Mouse (Mus musculus) c-Kit-negative CD71-positive TER-119-positive erythroid progenitor cells, embryonic 14.5 days (primary cell): ENCODE measurements around the gene Atp6v1d.

Source experiments
- DNase-seq: peaks from one replicate; pipeline ENCODE4 v3.0.0-alpha.2; 2013; ENCODE audit warnings: low read depth, low spot score

The Atp6v1d gene

DNA sequence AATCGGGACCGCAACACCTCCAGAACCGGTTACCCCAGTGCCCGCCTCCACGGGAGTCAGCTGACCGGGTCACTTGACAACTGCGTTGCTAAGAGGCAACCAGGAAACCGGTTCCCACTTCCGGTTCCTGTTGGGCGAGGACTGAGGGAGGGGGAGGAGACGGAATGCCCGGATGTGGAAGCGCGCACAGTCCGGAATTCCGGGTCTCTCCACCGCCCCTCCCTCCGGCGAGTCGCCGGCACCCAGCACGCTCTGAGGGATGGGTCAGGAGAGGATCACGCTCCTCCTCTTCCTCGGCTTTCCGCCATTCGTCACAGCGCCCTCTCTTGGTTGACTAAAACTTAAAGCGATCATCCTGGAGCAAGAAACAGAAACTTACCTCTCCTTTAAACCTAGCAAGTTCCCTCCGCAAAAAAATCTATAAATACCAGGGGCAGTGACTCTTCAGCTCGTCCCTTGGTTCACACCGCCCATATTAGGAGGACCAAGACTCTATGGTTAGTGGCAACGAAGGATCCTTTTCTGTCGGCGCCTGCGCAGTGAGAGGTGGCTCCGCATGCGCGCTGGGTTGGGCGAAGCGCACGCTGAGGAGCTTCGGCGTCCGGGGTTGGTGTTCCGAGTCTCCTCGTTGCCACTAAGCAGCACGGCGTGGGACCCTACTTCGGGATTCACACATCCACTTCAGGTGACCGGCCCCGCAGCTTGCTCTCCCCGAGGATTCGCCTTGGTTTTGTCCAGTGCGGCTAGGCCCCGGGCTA lies at the start of gene Atp6v1d, which contains the start of gene Eif2s1:
Gene Atp6v1d, minus strand, starts transcription at position 143 of the 758 bp plus-strand sequence.
Gene Eif2s1, plus strand, starts transcription at position 324 of the 758 bp plus-strand sequence.
- peak; percentile 95 for DNase-seq

DNA sequence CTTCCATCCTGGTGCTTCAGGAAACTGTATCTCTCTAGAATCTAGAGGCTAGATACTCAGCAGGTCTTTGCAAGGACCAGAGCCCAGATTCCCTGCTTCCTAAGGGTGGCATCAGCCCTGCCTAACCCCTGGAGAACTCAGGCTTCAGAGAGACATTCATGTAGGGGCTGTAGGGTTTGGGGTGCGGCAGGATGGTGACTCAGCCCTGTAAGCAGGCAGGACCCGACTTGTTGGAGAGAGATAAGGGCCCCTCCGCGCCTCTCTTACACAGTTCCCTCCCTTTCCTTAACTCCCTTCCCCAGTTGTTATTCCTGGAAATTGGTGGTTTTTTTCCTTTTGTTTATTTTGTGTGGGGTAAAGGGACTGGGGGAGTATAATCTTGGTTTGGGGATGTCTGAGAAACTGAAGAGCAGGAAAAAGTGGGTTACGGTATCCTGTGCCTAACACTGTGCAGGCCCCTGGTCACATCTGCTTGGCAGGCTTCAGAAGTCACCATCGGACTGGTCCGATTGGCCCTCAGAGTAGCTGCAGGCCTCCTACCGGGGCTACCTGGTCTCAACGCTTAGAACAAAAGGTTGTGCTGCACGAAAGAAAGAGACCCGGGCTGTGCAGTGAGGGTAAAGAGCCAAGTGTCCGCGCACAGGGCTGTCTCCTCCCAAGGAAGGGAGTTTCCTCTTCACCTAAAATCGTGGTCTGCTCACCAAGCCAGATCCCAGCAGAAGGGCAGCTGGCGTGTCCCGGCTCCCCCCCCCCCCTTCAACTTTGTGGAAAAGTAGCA lies 49.4 kb upstream of the Atp6v1d start:
- peak; percentile 84 for DNase-seq

DNA sequence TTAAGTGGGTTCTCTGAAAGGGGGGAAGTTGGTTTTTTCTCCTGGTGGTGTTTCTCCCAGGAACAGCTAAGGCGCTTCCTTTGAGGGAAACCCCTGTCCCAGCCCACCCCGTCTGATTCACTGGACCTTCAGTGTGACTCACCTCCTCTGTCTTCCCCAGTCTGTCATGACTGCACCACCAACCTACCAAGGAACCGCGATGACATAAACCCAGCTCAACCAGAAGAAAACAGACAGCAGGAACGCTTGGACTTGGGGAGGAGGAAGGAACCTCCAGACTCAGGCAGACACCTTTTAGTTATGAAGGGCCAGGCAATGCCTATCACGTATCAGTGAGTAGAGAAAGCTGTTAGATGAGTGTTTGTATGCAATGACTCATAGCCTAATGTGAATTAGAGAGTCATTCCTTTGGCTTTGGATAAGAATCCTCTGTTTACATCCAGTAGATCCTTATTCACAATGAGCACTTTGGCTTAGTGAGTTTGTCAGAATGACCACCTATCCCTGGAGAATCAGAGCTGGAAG lies 46.7 kb upstream of the Atp6v1d start:
- DNase-seq, result no peak

DNA sequence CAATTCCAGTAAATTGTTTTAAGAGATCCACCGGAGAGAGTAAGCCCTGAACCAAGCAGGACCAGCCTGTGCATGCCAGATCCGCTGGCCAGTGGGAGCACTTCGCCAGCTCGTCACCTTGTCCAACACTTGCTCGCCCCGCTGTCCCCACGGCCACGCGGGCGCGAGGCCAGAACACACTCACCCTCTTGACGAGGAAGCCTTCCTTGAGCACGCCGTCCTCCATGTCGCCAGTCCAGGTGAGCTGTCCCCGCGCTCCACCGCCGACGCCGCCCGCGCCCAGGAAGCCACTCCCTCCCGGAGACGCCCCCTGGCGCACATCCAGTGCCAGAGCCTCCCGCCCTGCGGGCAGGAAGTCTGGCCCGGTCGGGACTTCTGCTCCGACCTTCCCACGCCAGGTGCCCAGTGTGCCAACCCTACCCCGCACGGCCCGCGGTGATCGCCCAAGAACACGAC lies 45.3 kb upstream of the Atp6v1d start, which contains the start of gene Plek2:
Gene Plek2, minus strand, starts transcription at position 258 of the 456 bp plus-strand sequence.
- DNase-seq, result peak; percentile 74

DNA sequence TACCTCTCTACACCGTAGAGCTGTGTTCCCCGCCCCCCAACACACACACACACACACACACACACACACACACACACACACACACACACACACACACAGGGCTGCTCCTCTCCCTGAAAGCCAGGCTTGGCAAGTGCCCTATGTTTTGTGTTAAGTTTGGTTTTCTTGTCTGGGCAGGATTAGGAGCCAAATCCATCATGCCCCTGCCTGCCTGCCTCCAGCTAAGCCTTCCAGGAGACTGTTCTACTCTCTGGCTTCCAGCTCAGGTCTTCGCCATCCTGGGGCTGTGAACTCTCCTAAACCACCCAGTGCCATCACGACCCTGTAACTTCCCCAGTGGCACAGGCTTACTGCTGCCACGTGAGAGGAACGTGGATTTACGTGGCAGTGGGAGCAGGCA lies 43.1 kb upstream of the Atp6v1d start:
- no peak for DNase-seq

DNA sequence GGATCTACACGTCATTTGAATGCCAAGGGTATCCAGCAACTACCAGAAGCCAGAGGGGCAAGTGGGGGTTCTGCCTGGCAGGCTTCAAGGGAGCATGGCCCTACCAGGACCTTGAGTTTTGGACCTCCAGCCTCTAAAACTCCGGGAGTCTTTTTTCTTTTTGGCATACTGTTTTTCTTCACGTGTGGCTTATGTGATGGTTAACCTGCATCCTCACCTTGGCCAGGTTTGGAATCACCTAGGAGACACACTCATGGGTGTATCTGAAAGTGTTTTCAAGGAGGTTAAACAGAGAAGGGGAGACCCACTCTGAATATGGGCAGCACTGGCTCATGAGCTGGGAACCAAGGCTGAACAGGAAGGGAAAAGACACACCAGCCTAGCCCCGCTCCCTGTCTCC lies 41.9 kb upstream of the Atp6v1d start:
- no peak for DNase-seq

DNA sequence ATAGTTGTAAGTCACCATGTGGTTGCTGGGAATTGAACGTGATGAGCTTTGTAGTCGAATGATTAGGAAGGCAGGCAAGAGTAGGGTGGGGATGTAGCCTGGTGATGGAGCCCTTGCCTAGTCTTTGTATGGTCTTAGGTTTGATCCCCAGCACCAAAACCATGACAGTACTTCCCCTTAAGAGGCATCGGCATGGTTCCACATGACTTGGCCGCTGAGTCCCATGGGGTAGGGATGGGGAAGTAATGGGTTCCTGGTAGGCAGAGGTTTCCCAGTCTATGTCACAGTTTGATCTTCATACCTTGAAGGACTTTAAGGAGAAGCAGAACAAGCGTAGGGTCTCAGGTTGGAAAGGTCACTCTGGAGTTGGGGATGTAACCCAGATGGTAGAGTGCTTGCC lies 40.0 kb upstream of the Atp6v1d start:
- no peak for DNase-seq

DNA sequence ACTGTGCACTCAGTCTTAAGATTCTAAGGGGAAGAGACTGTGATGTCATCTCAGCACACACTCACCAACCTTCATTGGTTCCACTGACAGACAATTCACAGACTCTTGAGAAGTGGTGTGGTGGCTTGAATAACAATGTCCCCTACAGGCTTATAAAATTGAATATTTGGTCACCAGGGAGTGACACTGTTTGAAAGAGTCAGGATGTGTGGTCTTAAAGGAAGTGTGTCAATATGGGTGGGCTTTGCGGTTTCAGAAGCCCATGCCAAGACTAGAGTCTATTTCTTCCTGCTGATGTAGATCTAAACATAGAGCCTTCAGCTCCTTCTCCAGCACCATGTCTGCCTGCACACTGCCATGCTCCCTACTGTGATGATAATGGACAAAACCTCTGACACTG lies 36.4 kb upstream of the Atp6v1d start:
- DNase-seq, result no peak

DNA sequence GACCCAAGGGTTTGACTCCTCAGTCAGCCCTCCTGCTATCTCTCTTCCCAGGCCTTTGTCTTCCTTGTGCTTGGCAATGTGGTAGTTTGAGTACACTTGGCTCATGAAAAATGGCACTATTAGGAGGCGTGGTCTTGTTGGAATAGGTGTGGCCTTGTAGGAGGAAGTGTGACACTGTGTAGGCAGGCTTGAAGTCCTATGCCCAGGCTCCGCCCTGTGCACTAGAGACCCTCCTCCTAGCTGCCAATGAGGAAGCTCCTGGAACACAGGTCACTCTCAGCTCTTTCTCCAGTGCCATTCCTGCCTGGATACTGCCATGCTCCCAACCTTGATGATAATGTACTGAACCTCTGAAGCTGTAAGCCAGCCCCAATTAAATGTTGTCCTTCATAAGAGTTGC lies 29.7 kb upstream of the Atp6v1d start:
- DNase-seq, result no peak

DNA sequence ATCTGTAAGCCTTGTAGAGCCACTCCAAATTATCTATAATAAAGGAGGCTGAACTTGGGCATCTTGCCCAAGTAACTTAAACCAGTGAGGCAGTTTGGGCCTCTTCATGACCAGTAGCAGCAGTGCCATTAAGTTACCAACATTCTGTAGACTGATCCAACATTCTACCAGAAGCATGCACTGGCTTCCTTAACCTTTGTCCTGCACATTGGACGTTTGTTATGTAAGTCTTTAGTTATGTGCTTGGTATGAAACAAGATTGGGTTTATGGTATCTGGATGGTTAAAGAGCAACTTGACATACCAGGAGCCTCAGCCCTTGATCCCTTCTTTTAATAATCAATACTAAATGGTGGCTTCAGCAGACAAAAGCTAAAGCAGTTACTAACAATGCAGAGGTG lies 28.6 kb upstream of the Atp6v1d start:
- DNase-seq, result no peak

DNA sequence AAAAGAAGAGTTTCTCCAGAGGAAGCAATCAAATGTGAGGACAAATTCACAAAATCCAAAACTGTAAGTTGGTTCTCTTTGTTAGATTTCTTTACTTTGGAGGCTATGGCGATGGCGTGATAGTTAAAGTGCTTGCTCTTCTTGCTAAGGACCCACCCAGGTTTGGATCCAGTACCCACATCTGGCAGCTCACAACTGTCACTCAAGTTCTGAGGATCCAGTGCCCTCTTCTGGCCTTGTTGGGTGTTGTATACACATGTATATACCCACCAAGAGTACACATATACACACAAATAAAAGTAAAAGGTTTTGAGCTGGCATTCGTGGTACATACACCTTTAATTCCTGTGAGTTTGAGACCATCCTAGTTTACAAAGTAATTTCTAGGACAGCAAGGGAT lies 13.1 kb upstream of the Atp6v1d start:
- no peak for DNase-seq

DNA sequence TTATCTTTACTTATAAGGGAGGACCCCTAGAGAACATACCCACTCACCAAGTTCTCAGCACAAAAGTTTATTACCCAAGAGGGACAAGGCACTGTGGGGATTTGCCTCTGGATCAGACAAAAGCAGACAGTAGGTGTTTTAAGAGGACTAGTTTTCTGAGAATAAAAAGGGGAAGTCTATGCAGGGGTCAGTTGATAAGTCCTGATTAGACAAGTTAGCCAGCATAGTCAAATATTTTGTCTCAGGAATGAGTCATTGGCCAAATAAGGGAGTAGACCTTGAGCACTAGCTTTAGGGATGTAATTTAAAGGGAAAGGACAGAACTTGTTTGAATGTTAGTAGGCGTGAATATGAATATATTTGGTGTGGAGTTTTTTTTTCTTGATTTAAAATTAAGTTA lies 6.7 kb upstream of the Atp6v1d start:
- DNase-seq, result no peak

DNA sequence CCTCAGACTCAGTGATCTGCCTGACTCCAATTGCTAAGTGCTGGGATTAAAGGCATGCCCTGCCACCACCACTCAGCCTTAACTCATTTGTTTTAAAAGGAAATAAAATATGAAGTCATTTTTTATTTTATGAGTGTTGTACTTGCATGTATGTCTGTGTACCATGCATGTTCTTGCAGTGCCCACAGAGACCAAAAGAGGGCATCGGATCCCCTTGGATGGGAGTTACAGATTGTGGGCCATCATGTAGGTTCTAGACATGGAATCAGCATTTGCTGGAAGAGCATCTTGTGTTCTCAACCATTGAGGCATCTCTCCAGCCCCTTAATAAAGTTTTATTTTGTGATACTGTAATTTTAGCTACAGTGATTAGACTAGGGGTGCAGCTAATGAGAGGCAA lies 4.0 kb upstream of the Atp6v1d start:
- DNase-seq, result peak; percentile 64

DNA sequence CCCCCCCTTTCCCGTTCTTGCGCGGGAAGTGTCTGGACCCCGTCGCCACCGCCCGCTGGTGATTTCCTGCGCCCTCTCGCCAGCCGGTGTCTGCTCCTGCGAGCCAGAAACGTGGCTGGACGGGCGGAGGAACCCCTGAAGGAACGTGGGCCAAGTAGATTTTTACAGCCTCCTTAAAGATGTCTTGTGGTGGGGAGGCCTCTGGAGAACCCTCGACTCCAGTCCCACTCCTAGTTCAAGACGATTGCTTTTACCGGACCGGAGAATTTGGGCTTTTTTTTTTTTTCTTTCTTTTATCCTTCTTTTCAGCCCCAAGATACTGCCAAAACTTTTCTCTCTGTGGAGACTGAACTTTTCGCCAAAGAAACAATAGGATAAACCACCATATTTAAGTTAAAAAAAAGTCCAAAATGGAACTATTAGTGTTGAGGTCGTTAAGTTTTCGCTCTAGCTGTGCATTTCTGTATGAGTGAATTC lies 854 bp upstream of the Atp6v1d start:
- DNase-seq, result peak; percentile 16

DNA sequence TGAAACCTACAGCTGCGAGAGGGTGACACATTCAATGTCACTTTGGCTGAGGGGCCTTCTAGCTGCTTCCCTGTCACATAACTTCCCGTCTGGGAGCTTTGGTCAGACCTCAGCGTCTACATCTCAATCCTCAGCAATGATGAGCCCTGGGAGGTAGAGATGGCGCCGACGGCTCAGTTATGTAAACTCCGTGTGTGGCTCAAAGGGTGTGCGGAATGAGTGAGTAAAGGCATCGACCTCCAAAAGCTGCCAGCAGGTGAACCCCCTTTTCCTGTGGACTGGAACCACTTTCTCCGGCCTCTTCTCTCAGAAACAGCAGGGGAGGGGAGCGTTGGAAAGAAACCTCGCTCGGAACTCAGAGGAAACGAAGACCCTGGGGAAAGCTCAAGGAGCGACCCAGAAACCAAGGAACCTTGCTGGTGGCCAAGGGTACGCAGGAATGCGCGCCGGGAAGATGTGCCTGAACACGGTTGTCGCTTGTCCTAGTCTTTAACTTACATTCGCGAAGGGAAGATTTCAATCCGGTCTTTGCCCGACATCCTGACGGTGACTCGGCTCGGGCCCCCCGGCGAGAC lies 430 bp downstream of the Atp6v1d start:
- peak; percentile 30 for DNase-seq

DNA sequence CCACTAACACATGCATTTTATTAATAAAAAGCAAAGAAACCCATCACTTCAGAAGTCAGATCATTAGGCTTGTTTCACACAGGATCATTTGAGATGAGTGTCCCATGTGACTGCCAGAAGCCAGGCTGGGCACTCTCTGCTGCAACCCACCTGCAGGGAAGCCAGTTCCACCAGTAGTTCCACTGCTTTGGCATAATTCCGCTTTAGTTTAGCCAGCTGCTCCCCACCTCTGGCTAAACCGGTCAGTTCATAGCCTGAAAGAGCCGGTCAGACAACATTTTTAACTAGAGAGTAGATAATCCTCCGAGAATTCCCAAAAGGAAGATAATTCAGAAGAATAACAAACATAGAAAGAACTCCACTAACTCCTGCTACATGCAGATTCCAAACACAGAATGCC lies 13.2 kb downstream of the Atp6v1d start:
- DNase-seq, result no peak

DNA sequence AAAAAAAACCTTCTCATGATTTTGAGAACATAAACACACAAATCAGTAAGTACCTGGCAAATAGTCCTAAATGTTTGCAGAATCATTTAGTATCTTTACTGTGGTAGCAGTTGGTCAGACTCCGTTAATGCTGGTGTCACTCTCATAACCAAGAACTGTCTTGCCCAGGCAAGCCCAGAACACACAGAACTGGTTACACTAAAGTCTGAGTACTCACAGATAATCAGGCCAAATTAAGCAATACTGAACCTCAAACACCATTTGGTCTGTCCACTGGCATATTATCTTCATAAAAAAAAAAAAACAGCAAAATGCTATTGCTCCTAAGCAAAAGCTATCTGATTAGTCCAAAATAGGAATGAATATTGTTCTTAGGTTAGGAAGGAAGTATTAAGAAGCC lies 19.0 kb downstream of the Atp6v1d start:
- DNase-seq, result no peak

DNA sequence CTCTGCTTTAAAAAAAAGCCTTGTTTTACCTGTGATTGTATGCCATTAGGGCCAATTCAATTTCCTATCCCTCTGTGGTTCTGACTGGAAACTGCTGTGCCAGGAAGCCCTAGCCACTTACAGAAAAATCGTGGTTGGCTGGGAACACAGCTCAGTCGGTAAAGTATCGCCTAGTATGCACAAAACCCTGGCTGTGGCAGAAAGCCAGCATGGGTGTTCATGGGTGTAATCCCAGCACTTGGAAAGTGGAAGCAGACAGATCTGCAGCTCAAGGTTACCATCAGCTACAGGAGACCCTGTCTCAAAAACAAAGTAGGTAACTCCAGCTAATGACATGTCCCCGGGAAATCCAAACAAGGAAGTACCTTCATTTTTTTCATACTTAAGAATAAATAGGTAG lies 21.5 kb downstream of the Atp6v1d start:
- no peak for DNase-seq

DNA sequence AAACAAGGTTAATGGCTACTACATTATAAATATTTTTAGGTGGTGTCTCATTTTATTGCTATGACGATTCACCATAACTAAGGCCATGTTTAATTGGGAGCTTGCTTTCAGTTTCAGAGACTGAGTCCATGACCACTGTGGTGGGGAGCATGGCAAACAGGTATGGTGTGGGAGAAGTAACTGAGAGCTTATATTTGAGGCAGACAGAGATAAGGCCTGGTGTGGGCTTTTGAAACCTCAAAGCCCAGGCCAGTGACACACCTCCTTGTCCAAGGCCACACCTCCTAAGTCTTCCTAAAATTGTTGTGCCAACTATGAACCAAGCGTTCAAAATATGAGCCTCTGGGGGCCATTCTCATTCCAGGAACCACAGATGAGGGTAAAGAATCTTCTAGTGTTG lies 26.9 kb downstream of the Atp6v1d start:
- DNase-seq, result no peak

DNA sequence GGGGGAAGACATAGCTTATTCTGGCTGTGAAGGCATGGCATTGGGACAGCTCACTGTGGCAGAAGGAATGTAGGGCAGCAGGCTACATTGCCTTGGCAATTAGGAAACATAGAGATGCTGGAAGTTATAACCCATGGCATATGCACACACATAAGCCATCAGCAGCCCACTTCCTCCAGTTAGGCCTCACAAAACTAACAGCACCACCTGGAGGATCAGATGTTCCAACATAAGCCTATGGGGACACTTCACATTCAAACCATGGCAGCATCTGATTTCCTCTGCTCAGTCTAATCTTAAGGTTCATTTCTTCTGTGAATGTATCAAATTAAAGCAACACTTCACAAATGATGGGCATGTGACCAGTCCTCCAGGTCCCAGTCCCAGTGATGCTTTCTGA lies 47.0 kb downstream of the Atp6v1d start:
- no peak for DNase-seq

DNA sequence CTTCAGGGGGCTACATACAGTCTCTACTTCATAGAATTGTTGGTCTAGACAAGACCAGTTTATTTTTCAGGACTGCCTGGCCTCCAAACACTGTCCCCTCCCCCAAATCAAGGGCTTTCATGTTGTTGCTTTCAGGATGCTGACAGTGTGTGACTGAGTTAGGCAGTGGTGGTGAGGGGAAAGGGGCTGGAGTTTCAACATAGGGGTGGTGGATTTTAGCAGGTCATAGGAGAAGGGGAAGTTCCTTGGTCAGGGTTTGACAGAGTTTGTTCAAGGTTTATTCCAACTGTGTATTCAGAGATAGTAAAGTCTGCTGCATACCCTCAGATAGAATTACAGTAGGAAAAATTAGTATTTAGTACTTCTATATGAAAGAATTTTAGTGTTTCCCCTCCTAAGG lies 59.6 kb downstream of the Atp6v1d start:
- DNase-seq, result no peak

DNA sequence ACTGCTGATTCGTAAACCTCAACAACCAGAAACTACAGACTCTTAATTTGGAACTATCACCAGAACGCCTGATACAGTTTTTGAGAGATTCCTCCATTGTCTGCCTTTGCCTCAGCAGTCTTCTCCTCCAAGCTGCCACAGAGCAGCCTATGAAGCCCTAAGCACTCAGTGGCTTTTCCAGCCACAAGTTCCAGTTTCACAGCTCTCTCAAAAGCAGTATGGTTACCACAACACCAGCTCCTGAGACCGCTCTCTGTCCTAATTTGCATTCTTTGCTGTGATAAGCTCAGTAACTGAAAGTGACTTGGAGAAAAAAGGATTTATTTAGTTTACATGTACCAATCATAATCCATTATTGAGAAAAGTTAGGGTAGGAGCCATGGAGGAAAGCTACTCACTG lies 61.4 kb downstream of the Atp6v1d start:
- DNase-seq, result no peak
